Mouse (Mus musculus): ENCODE results near the gene Sergef.

GRCm38 (mm10) chr7:46607031-46607426 is 32.6 kb downstream of the Sergef start:
- TF ChIP-seq CTCF (IDR thresholded peaks at IDR 0.05; ENCODE audit: low read depth, low read length) (no peak), POLR2A (IDR thresholded peaks at IDR 0.05; ENCODE audit: extremely low read depth, insufficient read depth, low read length) (no peak)

Measured in liver, adult 2 months (tissue).